Mouse (Mus musculus) liver, postnatal 0 days (tissue): ENCODE data around the gene Zfp410. TPM values are rescaled to one million over a fixed set of nuclear protein-coding genes. Genes with fewer than 3 reads are reported as not detected.
A peak's percentile ranks its signal among the peaks of the same experiment; 100 is the strongest.
"Not testable (repeated sequence)": the region's sequence is repeated elsewhere in the genome, so short reads cannot be mapped to it uniquely, and the experiment has no call there.

Experiments
- ATAC-seq: fragments of 200-750 bp; cut with Nextera tagmentation; 2 replicates; pipeline ENCODE4 v1.8.0; 2017; ENCODE audit warnings: mild to moderate bottlenecking, moderate library complexity
- DNase-seq: peaks from one replicate; pipeline ENCODE4 v3.0.0-alpha.2; 2016
- H3K27ac ChIP-seq: fragments of 300-500 bp; sonication (generic); 2 replicates; pipeline ENCODE4 v1.5.1; 2014; ENCODE audit warnings: antibody characterized with exemption, moderate library complexity, mild to moderate bottlenecking, low read depth
- H3K27me3 ChIP-seq: fragments of 300-500 bp; sonication (generic); 2 replicates; pipeline ENCODE4 v1.6.1; 2014; ENCODE audit warnings: low read length, control low read depth, mixed read lengths; ENCODE audit not compliant: insufficient read depth
- H3K36me3 ChIP-seq: fragments of 300-500 bp; sonication (generic); replicated peaks from 2 replicates; pipeline ENCODE4 v1.6.1; 2014; ENCODE audit warnings: mild to moderate bottlenecking, control low read depth, low read length, moderate library complexity, mixed read lengths; ENCODE audit not compliant: insufficient read depth
- H3K4me1 ChIP-seq: fragments of 300-500 bp; sonication (generic); 2 replicates; pipeline ENCODE4 v1.6.1; 2014; ENCODE audit warnings: antibody characterized with exemption, mild to moderate bottlenecking, control low read depth; ENCODE audit not compliant: insufficient read depth
- H3K4me2 ChIP-seq: fragments of 300-500 bp; sonication (generic); 2 replicates; pipeline ENCODE4 v1.6.1; 2014; ENCODE audit warnings: low read depth, mild to moderate bottlenecking, low read length, moderate library complexity, mixed read lengths
- H3K4me3 ChIP-seq: fragments of 300-500 bp; sonication (generic); 2 replicates; pipeline ENCODE4 v1.5.1; 2014; ENCODE audit warnings: low read depth, low read length
- H3K9ac ChIP-seq: fragments of 300-500 bp; sonication (generic); replicated peaks from 2 replicates; pipeline ENCODE4 v1.6.1; 2014; ENCODE audit warnings: mild to moderate bottlenecking, moderate library complexity
- H3K9me3 ChIP-seq: fragments of 300-500 bp; sonication (generic); 2 replicates; pipeline ENCODE4 v1.6.1; 2016; ENCODE audit warnings: mild to moderate bottlenecking, control low read depth, low read length, mixed read lengths
- CTCF ChIP-seq: sonication (generic); IDR thresholded peaks from 2 replicates; pipeline ENCODE4 v1.5.1; 2016; ENCODE audit warnings: antibody characterized with exemption, low read depth
- EP300 ChIP-seq: IDR thresholded peaks from 2 replicates; pipeline ENCODE4 v1.6.1; 2016; ENCODE audit warnings: antibody characterized with exemption, low read depth, mild to moderate bottlenecking
- WGBS: fragments of 180-500 bp; shearing (Covaris S2); extraction: QIAGEN DNeasy Blood & Tissue Kit; methylation state at CpG from one replicate; pipeline ENCODE4 v1.1.7; 2014; ENCODE audit not compliant: insufficient replicate concordance; 5-methylcytosine and 5-hydroxymethylcytosine counted together
- polyA plus RNA-seq: library from polyadenylated mRNA; unstranded; fragments of >200 nt; fragmentation: Nextera tagmentation; extraction: Ambion mirVana; gene quantifications from 2 replicates; pipeline ENCODE4 v1.2.1, GENCODE M21; 2015

The Zfp410 gene
- polyA plus RNA-seq, 1 experiment from 2014 or later, result 22.7 TPM

DNA sequence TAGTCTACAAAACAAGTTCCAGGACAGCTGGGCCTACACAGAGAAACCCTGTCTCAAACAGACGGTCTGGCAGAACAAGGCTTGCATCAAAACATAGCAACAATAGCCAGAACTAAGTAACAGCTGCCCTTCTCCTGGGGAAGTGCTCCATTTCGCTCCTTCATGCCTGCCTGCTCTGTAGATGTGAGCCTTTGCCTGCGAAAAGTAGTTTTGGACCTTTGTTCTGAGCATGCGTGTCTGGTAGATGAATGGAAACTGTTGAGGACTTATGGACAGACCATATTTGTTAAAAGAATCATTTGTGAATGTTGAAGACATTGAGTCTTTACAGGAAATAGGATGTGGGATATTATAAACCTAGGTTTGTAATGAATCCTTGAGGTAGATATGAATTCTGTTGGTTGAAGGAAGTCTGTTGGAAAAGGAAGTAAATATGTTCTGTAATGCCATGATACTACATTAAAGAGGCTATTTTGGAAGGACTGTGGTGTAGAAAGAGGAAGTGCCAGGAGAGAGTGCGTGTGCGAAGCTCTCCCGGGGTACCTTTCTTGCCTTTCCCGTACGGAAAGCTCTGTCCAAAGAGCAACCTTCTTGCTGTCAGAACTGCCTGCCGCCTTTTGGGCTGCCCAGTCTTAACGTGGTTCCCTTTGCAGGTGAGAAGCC lies 20.4 kb downstream of the Zfp410 start:
- DNase-seq (no peak), ATAC-seq (no peak)
- H3K4me3 ChIP-seq, result no peak overlapping the region
- no peaks in the 10 kb centered on the region for H3K4me1 ChIP-seq
- H3K4me2 ChIP-seq, result no peak overlapping the region
- TF ChIP-seq CTCF (no peak), EP300 (no peak)
- H3K27me3 ChIP-seq, result no peaks in the 10 kb centered on the region
- no peak overlapping the region for H3K9ac ChIP-seq
- no peaks in the 10 kb centered on the region for H3K9me3 ChIP-seq
- no peak overlapping the region for H3K27ac ChIP-seq
- H3K36me3 ChIP-seq, result peaks cover 71% of the 10 kb centered on the region
- WGBS, result 52% methylated on average over 11 of the region's 11 CpGs

DNA sequence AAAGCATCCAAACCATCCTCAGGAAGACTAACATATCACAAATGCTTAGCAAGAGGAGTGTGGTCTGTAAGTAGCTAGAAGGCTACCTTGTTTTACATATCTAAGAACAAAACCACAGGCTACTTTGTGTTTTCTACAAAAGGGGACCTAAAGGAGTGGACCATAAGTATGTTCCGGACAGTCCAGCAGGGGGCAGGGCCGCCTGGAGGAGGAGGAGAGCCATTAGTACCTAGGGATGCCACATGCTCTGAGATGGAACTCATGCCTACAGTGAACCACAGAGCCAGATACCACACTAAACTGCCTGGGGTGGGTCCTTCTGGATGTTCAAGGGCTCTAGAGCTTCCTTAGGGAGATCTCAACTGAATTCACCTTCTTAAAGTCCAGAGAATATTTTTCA lies 30.5 kb downstream of the Zfp410 start:
- Histone ChIP-seq H3K4me2 (no peak overlapping the region), H3K4me3 (no peak overlapping the region), H3K36me3 (peaks cover 22% of the 10 kb centered on the region), H3K4me1 (no peaks in the 10 kb centered on the region), H3K27me3 (no peaks in the 10 kb centered on the region), H3K9ac (no peak overlapping the region), H3K27ac (no peak overlapping the region), H3K9me3 (no peaks in the 10 kb centered on the region)
- ATAC-seq (peak; percentile 50; the same call in 1 of the 2 replicates), DNase-seq (peak; percentile 67)
- 53% methylated on average over 2 of the region's 2 CpGs for WGBS
- TF ChIP-seq EP300, result no peak
- TF ChIP-seq CTCF, result peak; percentile 76

DNA sequence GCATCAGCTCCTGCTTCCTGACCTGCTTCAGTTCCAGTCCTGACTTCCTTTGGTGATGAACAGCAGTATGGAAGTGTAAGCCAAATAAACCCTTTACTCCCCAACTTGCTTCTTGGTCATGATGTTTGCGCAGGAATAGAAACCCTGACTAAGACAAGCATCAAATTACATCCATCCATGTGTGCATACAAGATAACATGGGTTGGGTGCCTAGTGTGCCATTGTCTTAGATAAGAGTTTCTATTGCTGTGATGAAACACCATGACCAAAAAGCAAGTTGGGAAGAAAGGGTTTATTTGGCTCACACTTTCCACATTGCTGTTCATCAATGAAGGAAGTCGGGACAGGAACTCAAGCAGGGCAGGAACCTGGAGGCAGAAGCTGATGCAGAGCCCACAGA lies 42.0 kb downstream of the Zfp410 start:
- not testable (repeated sequence) for H3K27me3 ChIP-seq, DNase-seq, H3K36me3 ChIP-seq, ATAC-seq, H3K9ac ChIP-seq, H3K9me3 ChIP-seq, H3K4me2 ChIP-seq, H3K27ac ChIP-seq, H3K4me3 ChIP-seq
- TF ChIP-seq EP300, result peak; percentile 62
- 50% methylated on average over 2 of the region's 2 CpGs for WGBS
- peaks cover 24% of the 10 kb centered on the region for H3K4me1 ChIP-seq

DNA sequence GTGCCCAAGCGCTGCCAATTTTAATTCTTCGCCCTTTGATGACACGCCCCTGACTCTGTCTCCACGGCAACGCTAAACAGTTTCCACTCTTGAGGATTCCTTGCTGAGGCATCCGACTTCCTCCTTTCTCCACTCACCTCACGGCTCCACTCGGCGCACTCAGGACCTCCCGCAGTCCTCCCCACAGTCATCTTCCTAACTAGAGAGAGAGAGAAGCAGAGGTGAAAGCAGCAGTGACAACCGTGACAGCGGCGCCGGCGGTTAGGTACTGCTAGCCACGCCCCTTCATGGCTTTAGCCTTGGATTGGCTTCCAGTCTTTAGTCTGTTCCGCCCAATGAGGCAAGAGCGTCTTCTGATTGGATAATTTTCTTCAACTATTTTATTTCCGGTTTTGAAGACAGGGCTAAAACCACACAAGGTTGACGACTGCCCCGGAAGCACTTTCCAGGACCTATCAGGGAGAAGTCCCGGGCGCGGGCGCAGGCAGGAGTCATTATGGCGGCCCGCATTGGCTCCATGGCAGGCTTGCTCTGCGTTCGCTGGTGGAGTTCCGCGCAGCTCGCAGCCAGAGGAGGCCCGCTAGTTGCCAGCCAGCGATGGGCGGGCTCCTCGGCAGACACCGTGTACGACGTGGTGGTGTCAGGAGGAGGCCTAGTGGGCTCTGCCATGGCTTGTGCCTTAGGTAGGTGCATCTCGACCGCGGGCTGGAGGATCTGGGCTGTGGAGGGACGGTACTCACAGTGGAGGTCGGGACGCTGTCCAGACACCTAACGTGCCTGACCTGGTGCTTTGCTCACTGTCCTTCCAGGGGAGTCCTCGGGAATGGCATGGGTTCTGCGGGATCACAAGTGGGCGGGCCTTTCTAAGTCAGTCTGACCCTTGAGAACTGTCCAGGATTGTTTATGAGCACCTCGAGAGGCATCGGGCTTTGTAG lies 45.2 kb downstream of the Zfp410 start, which contains the start of the genes Coq6 and Fam161b:
TSS of gene Coq6 (plus strand) at position 103 of the 935 bp plus-strand sequence.
TSS of gene Fam161b (minus strand) at position 279 of the 935 bp plus-strand sequence.
- Histone ChIP-seq H3K27ac (peak within 1 kb of the TSS; percentile 62), H3K9me3 (no peaks in the 10 kb centered on the region), H3K4me2 (peak within 1 kb of the TSS; percentile 97), H3K4me1 (peaks cover 24% of the 10 kb centered on the region), H3K9ac (peak within 1 kb of the TSS; percentile 82), H3K27me3 (no peaks in the 10 kb centered on the region), H3K4me3 (peak within 1 kb of the TSS; percentile 77), H3K36me3 (peaks cover under 1% of the 10 kb centered on the region; the same call in 1 of the 2 replicates)
- TF ChIP-seq CTCF (no peak), EP300 (peak; percentile 65)
- peak; percentile 94 for DNase-seq
- under 1% methylated on average over 51 of the region's 51 CpGs for WGBS
- ATAC-seq, result peak; percentile 97

DNA sequence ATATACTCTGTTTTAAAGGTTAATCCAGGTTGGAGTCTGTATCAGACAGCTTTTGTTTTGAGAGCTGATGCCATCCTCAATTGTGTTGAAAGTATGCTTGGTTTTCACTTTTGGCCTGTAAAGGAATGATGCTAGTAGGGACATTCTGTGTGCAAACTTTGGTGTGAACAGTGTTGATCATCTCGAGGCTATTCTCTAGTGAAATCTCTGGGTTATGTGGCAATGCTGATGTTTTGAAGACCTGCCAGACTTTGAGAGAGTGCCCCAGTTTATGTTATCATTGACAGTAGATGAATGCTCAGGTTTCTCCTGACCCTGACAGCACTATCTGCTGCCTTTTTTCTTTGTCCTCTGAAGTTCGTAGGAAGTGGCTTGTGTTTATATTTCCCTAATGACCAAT lies 46.2 kb downstream of the Zfp410 start:
- WGBS, result 35% methylated on average over 2 of the region's 2 CpGs
- Histone ChIP-seq H3K4me3 (0 out of 2 replicates have a peak overlapping the region, but pooled peaks have one; percentile 77), H3K4me2 (peak overlapping the region; percentile 97), H3K27ac (no peak overlapping the region), H3K27me3 (no peaks in the 10 kb centered on the region), H3K9ac (no peak overlapping the region; the same call in 1 of the 2 replicates), H3K36me3 (peaks cover 8% of the 10 kb centered on the region; the same call in 1 of the 2 replicates), H3K4me1 (peaks cover 24% of the 10 kb centered on the region), H3K9me3 (no peaks in the 10 kb centered on the region)
- TF ChIP-seq EP300 (no peak), CTCF (no peak)
- DNase-seq (no peak), ATAC-seq (no peak)

DNA sequence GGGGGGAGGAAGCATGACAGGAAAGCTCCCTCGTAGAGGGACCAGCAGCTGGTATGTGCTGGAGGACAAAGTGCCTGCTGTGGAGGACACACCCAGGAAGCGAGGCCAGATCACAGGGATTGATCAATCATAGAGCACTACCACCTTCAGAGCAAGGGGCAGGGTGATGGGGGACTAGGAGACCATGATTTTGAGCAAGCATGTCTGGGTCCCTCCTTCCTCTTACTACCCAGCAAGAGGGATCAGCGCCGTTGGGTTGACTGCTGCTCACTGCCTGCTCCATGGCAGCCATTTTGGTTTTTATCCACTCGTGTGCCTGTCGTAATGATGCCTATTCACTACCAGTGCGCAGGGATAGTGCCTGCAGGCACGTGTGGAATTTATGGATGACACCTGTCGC lies 47.6 kb downstream of the Zfp410 start:
- H3K4me3 ChIP-seq, result no peak overlapping the region
- no peak overlapping the region for H3K9ac ChIP-seq
- no peak for DNase-seq
- no peaks in the 10 kb centered on the region for H3K9me3 ChIP-seq
- H3K27ac ChIP-seq, result no peak overlapping the region
- ATAC-seq, result no peak
- no peak overlapping the region for H3K4me2 ChIP-seq
- H3K4me1 ChIP-seq, result peaks cover 17% of the 10 kb centered on the region
- H3K27me3 ChIP-seq, result no peaks in the 10 kb centered on the region
- 77% methylated on average over 9 of the region's 9 CpGs for WGBS
- TF ChIP-seq EP300 (no peak), CTCF (no peak)
- peaks cover 16% of the 10 kb centered on the region for H3K36me3 ChIP-seq
